Mouse (Mus musculus): ENCODE results near the gene Chrne.

GRCm38 (mm10) chr11:70654923-70655570, 36.0 kb upstream of the Chrne start:
- TF ChIP-seq CTCF (IDR thresholded peaks at IDR 0.05; ENCODE audit: borderline replicate concordance, insufficient read depth, low read depth, low read length): no peak
- TF ChIP-seq POLR2A (IDR thresholded peaks at IDR 0.05; ENCODE audit: borderline replicate concordance, insufficient read depth, low read length): peak; percentile 66; the same call in 1 of the 2 replicates

All from cerebellum, adult 2 months (tissue).